Mouse (Mus musculus) lung, embryonic 16.5 days (tissue): ENCODE measurements at regions not wholly inside any gene's neighbourhood (a gene's known extent, or its start where the extent isn't known, plus 50 kb on each side); places are given as distances from the start of the nearest gene placed in this dataset.

ENCODE experiments used
- ATAC-seq: fragments of 200-750 bp; cut with Nextera tagmentation; 2 replicates; pipeline ENCODE4 v1.8.0; 2017; ENCODE audit warnings: low read depth, mild to moderate bottlenecking, moderate library complexity
- H3K27ac ChIP-seq: fragments of 300-500 bp; sonication (generic); 2 replicates; pipeline ENCODE4 v1.5.1; 2014; ENCODE audit warnings: mild to moderate bottlenecking, control low read depth, low read length
- H3K27me3 ChIP-seq: fragments of 300-500 bp; sonication (generic); 2 replicates; pipeline ENCODE4 v1.6.1; 2014; ENCODE audit warnings: low read depth, low read length, mixed read lengths; ENCODE audit not compliant: control insufficient read depth, insufficient read depth
- H3K36me3 ChIP-seq: fragments of 300-500 bp; sonication (generic); 2 replicates; pipeline ENCODE4 v1.6.1; 2014; ENCODE audit warnings: low read length; ENCODE audit not compliant: control insufficient read depth, insufficient read depth
- H3K4me1 ChIP-seq: fragments of 300-500 bp; sonication (generic); replicated peaks from 2 replicates; pipeline ENCODE4 v1.6.1; 2014; ENCODE audit warnings: low read length, mixed read lengths; ENCODE audit not compliant: control insufficient read depth, insufficient read depth
- H3K4me2 ChIP-seq: fragments of 300-500 bp; sonication (generic); 2 replicates; pipeline ENCODE4 v1.6.1; 2014; ENCODE audit warnings: low read depth, low read length, control low read depth
- H3K4me3 ChIP-seq: fragments of 300-500 bp; sonication (generic); 2 replicates; pipeline ENCODE4 v1.5.1; 2014; ENCODE audit warnings: mild to moderate bottlenecking, low read length, control low read depth
- H3K9ac ChIP-seq: fragments of 300-500 bp; sonication (generic); 2 replicates; pipeline ENCODE4 v1.6.1; 2014; ENCODE audit warnings: low read length, control low read depth
- H3K9me3 ChIP-seq: fragments of 300-500 bp; sonication (generic); 2 replicates; pipeline ENCODE4 v1.6.1; 2016; ENCODE audit warnings: low read length; ENCODE audit not compliant: control insufficient read depth
- WGBS: fragments of 180-500 bp; shearing (Covaris S2); extraction: QIAGEN DNeasy Blood & Tissue Kit; methylation state at CpG from one replicate; pipeline ENCODE4 v1.1.7; 2014; 5-methylcytosine and 5-hydroxymethylcytosine counted together

- Histone ChIP-seq H3K27me3 (no peaks in the 10 kb centered on the region), H3K27ac (no peak overlapping the region), H3K36me3 (no peaks in the 10 kb centered on the region), H3K9me3 (no peaks in the 10 kb centered on the region), H3K4me2 (no peak overlapping the region), H3K4me3 (no peak overlapping the region), H3K9ac (no peak overlapping the region), H3K4me1 (no peaks in the 10 kb centered on the region)
- no peak for ATAC-seq
Observed at GRCm38 (mm10) chr16:80502559-80502958, 697.9 kb upstream of the Ncam2 start.

GRCm38 (mm10) chr16:80503276-80503675, 697.2 kb upstream of the Ncam2 start:
- Histone ChIP-seq H3K27ac (no peak overlapping the region), H3K36me3 (no peaks in the 10 kb centered on the region), H3K9ac (no peak overlapping the region), H3K4me3 (no peak overlapping the region), H3K4me1 (no peaks in the 10 kb centered on the region), H3K27me3 (no peaks in the 10 kb centered on the region), H3K4me2 (no peak overlapping the region), H3K9me3 (no peaks in the 10 kb centered on the region)
- no peak for ATAC-seq
- 70% methylated on average over 1 of the region's 1 CpGs for WGBS

DNA sequence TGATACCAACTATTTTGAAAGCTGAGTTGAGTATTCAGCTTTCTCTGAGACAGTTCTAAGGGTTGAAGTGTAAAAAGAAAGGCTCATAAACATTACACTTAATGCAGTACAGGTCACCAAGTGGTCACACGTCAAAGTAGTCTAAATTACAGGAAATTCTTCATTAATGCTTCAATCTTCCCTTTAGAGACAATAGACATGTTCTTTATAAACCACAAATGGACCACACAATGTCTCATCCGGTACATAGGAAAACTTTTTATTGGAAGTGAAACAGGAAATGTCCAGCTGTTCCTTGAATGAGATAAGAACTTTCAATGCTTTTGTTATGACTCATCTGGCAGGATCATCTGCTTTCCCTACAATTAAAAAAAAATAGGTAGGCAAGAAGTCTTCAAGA, 687.8 kb upstream of the Ncam2 start:
- no peak overlapping the region for H3K4me2 ChIP-seq
- H3K9me3 ChIP-seq: no peaks in the 10 kb centered on the region
- H3K9ac ChIP-seq: no peak overlapping the region
- whole genome bisulfite sequencing: 49% methylated on average over 2 of the region's 2 CpGs
- no peaks in the 10 kb centered on the region for H3K36me3 ChIP-seq
- H3K27ac ChIP-seq: no peak overlapping the region
- H3K4me3 ChIP-seq: no peak overlapping the region
- H3K27me3 ChIP-seq: no peaks in the 10 kb centered on the region
- no peaks in the 10 kb centered on the region for H3K4me1 ChIP-seq
- peak; percentile 38 for ATAC-seq

DNA sequence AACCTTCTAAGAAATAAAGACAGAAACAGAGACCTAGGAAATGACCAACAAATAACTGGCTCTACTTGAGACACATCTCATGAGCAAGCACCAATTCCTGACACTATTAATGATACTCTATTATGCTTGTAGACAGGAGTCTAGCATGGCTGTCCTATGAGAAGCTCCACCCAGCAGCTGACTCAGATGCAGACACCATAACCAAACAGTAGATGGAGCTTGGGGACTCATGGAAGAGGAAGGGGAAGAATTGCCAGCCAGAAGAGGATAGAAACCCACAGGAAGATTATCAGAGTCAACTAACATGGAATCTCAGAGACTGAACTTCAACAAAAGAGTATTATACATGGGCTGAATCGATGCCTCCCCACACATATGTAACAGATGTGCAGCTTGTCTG, 662.5 kb upstream of the Ncam2 start:
- no peak overlapping the region for H3K27ac ChIP-seq
- no peak for ATAC-seq
- WGBS: 58% methylated on average over 1 of the region's 1 CpGs

DNA sequence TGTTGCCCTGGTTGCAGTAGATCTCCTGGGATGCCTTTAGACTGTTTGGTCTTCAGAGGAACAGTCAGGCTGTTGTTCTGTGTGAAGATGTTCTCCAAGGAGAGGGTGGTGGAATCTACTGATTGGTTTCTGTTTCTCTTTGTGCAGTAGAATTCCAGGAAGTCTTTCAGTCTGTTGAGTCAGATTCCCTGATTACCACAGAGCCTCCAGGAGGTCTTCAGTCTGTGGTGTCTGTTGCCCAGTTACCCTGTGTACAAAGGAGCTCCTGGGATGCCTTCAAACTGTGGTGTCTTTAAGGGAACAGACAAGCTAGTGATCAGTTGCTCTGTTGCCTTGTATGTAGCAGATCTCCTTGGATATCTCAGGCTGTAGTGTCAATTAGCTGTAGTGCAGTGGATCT, 653.9 kb upstream of the Ncam2 start:
- no peaks in the 10 kb centered on the region for H3K4me1 ChIP-seq
- H3K4me3 ChIP-seq: no peak overlapping the region
- no peak for ATAC-seq
- no peaks in the 10 kb centered on the region for H3K27me3 ChIP-seq
- H3K9me3 ChIP-seq: no peaks in the 10 kb centered on the region
- H3K4me2 ChIP-seq: no peak overlapping the region
- no peak overlapping the region for H3K27ac ChIP-seq
- H3K36me3 ChIP-seq: no peaks in the 10 kb centered on the region
- no peak overlapping the region for H3K9ac ChIP-seq

More for the DNA sequence above, 662.5 kb upstream of the Ncam2 start:
- Histone ChIP-seq H3K36me3 (no peaks in the 10 kb centered on the region), H3K9me3 (no peaks in the 10 kb centered on the region), H3K9ac (no peak overlapping the region), H3K4me3 (no peak overlapping the region), H3K4me2 (no peak overlapping the region), H3K27me3 (no peaks in the 10 kb centered on the region), H3K4me1 (no peaks in the 10 kb centered on the region)

GRCm38 (mm10) chr16:80567120-80567519, 633.4 kb upstream of the Ncam2 start:
- no peaks in the 10 kb centered on the region for H3K9me3 ChIP-seq
- ATAC-seq: no peak
- H3K27me3 ChIP-seq: no peaks in the 10 kb centered on the region
- no peak overlapping the region for H3K9ac ChIP-seq
- no peak overlapping the region for H3K4me3 ChIP-seq
- no peaks in the 10 kb centered on the region for H3K36me3 ChIP-seq
- H3K4me1 ChIP-seq: no peaks in the 10 kb centered on the region
- WGBS: 74% methylated on average over 3 of the region's 3 CpGs
- H3K27ac ChIP-seq: no peak overlapping the region
- H3K4me2 ChIP-seq: no peak overlapping the region

DNA sequence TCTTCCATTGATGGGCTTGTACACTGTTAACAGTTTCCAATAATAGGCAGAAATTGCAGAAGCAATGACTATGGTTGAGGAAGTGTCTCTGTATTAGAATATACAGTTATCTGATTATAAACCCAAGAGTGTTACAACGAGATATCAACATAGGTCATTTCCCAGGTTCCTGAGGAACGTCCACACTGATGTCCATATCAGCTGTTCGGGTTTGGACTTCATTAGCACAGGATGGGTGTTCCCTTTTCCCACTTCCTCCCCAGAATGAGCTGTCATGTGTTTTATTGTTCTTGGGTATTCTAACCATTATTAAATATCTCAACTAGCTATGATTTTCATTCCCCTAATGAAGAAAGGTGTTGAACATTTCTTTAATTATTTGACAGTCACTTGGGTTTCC, 613.2 kb upstream of the Ncam2 start:
- ATAC-seq: no peak

GRCm38 (mm10) chr16:80603943-80604342, 596.6 kb upstream of the Ncam2 start:
- peak; percentile 70 for ATAC-seq
- Histone ChIP-seq H3K4me2 (no peak overlapping the region), H3K27me3 (no peaks in the 10 kb centered on the region), H3K27ac (no peak overlapping the region), H3K36me3 (no peaks in the 10 kb centered on the region), H3K4me3 (no peak overlapping the region), H3K4me1 (no peaks in the 10 kb centered on the region), H3K9ac (no peak overlapping the region), H3K9me3 (no peaks in the 10 kb centered on the region)

More for the DNA sequence above, 613.2 kb upstream of the Ncam2 start:
- no peak overlapping the region for H3K4me3 ChIP-seq
- H3K36me3 ChIP-seq: no peaks in the 10 kb centered on the region
- no peak overlapping the region for H3K9ac ChIP-seq
- H3K4me1 ChIP-seq: no peaks in the 10 kb centered on the region
- 63% methylated on average over 3 of the region's 3 CpGs for WGBS
- H3K9me3 ChIP-seq: no peaks in the 10 kb centered on the region
- no peaks in the 10 kb centered on the region for H3K27me3 ChIP-seq
- no peak overlapping the region for H3K27ac ChIP-seq
- no peak overlapping the region for H3K4me2 ChIP-seq
